Mouse (Mus musculus) urinary bladder, postnatal 4 days (tissue): ENCODE data around the gene Trip12.

Experiments
- DNase-seq, 2 experiments: peaks; one replicate each; pipeline ENCODE4 v3.0.0; 2021 to 2022; ENCODE audit warnings: low spot score in 2 of 2

Gene Trip12

GRCm38 (mm10) chr1:84795335-84795734 is 45.0 kb downstream of the Trip12 start:
- no peak for DNase-seq

GRCm38 (mm10) chr1:84791393-84791792 is 48.9 kb downstream of the Trip12 start:
- no peak for DNase-seq

GRCm38 (mm10) chr1:84780630-84781029 is 59.7 kb downstream of the Trip12 start:
- DNase-seq = no peak

GRCm38 (mm10) chr1:84777455-84777854 is 62.9 kb downstream of the Trip12 start:
- DNase-seq = no peak

GRCm38 (mm10) chr1:84758843-84759242 is 81.5 kb downstream of the Trip12 start:
- no peak for DNase-seq

GRCm38 (mm10) chr1:84742156-84742555 is 98.2 kb downstream of the Trip12 start:
- DNase-seq = no peak

GRCm38 (mm10) chr1:84740080-84740479 is 100.2 kb downstream of the Trip12 start:
- DNase-seq = no peak

- no peak for DNase-seq
Measured at GRCm38 (mm10) chr1:84737097-84737496, 103.2 kb downstream of the Trip12 start.

- no peak for DNase-seq
Measured at GRCm38 (mm10) chr1:84733799-84734198, 106.5 kb downstream of the Trip12 start.

- DNase-seq = no peak
Measured at GRCm38 (mm10) chr1:84731763-84732162, 108.6 kb downstream of the Trip12 start.

- no peak for DNase-seq
Measured at GRCm38 (mm10) chr1:84722841-84723240, 117.5 kb downstream of the Trip12 start.

GRCm38 (mm10) chr1:84722371-84722770 is 117.9 kb downstream of the Trip12 start:
- no peak for DNase-seq

GRCm38 (mm10) chr1:84721942-84722341 is 118.4 kb downstream of the Trip12 start:
- no peak for DNase-seq

- DNase-seq = no peak
Measured at GRCm38 (mm10) chr1:84709810-84710785, 130.2 kb downstream of the Trip12 start.

- no peak for DNase-seq
Measured at GRCm38 (mm10) chr1:84709406-84709805, 130.9 kb downstream of the Trip12 start.

GRCm38 (mm10) chr1:84700254-84700653 is 140.1 kb downstream of the Trip12 start:
- no peak for DNase-seq

- no peak for DNase-seq
Measured at GRCm38 (mm10) chr1:84697136-84697535, 143.2 kb downstream of the Trip12 start.

- peak; percentile 73 to 87 for DNase-seq
Measured at GRCm38 (mm10) chr1:84695517-84696411, 144.6 kb downstream of the Trip12 start, which contains the start of gene Dner. Dner (minus strand) TSS chr1:84696221.

- DNase-seq = no peak
Measured at GRCm38 (mm10) chr1:84694688-84695474, 145.4 kb downstream of the Trip12 start.

- no peak for DNase-seq
Measured at GRCm38 (mm10) chr1:84677910-84678309, 162.4 kb downstream of the Trip12 start.
